Mouse (Mus musculus): Measurements from ENCODE around the gene Slc30a10. TPM values are rescaled to one million over a fixed set of nuclear protein-coding genes. Genes with fewer than 3 reads are reported as not detected.

Gene Slc30a10
- total RNA-seq, 2 experiments from 2014 or later = 0.10 to 0.41 TPM

DNA sequence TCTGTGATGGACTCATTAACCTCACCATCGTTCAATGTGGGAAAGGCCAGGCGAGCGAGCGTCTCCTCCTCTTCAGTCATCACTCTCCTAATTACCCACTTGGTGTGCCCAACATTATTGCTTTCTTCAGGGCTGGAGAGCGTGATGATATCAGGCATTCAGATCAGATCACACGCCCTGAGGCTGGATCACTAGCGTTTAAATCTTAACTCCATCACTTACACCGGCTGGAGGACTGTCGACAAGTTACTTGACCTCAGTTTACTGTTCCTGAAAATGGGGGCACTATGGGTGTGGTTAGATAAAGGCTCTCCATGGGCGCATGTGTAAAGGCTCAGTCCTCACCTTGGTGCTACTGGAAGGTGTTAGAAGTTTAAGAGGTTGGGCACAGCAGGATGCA is 61.4 kb downstream of the Slc30a10 start:
- no peak for DNase-seq (ENCODE audit: low spot score in 2 of 2)

DNA sequence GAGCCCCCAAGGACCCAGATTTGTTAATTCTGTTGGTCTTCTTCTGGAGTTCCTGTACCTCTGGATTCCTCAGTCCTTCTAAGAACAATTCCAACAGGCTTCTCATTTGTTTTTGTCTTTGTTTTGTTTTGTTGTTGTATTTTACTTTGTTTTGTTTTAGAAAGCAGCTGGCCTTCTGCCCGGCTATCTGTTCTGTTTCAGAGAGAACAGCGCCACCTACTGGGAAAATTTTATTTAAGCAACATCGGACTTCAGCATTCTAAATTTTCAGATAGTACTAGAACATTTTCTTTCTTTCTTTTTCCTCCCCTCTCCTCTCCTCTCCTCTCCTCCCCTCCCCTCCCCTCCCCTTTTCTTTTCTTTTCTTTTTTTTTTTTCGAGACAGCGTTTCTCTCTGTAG is 62.9 kb downstream of the Slc30a10 start:
- peak in 1 of 2 experiments; percentile 53 for DNase-seq (ENCODE audit: low spot score in 2 of 2)

Other genes starting within 250 kb of the Slc30a10 start
- 10 to 100 TPM; 49.3 to 52.6 TPM for gene Iars2, start 125.5 kb upstream of the Slc30a10 start, total RNA-seq (2021)
- 10 to 100 TPM; 20.9 to 25.6 TPM for gene Bpnt1, start 122.7 kb upstream of the Slc30a10 start, total RNA-seq (2021)
- gene Eprs, start 91.8 kb upstream of the Slc30a10 start, total RNA-seq (2021) = 100 to 1,000 TPM; 104 to 109 TPM

Measured in gastrocnemius, postnatal 4 days (tissue).